Mouse (Mus musculus): ENCODE results near the gene Spata20. TPM values are rescaled to one million over a fixed set of nuclear protein-coding genes. Genes with fewer than 3 reads are reported as not detected.

The Spata20 gene
- 0.07 and 0.36 TPM in 2 replicates for polyA plus RNA-seq (2012; rRNA removed; ENCODE audit: low replicate concordance)

GRCm38 (mm10) chr11:94486001-94486400, at the start of gene Spata20:
TSS of gene Spata20 (minus strand) at chr11:94486179.

GRCm38 (mm10) chr11:94521219-94521843, 35.4 kb upstream of the Spata20 start, which contains the start of gene Mycbpap:
TSS of gene Mycbpap (minus strand) at chr11:94521742.

GRCm38 (mm10) chr11:94499661-94500152, 13.7 kb upstream of the Spata20 start, which contains the start of gene Epn3:
TSS of gene Epn3 (minus strand) at chr11:94499974.

GRCm38 (mm10) chr11:94473707-94474543, 12.1 kb downstream of the Spata20 start, which contains the start of gene Cacna1g:
TSS of gene Cacna1g (minus strand) at chr11:94474198.

Other genes starting within 250 kb of the Spata20 start
- gene Wfikkn2, start 240.2 kb downstream of the Spata20 start, polyA plus RNA-seq (2012; rRNA removed; ENCODE audit: low replicate concordance): 0.61 and 2.1 TPM in 2 replicates
- not detected in 2 replicates for gene Gm21885, start 204.3 kb downstream of the Spata20 start, polyA plus RNA-seq (2012; rRNA removed; ENCODE audit: low replicate concordance)
- 5.7 and 14.1 TPM in 2 replicates for gene Luc7l3, start 164.2 kb downstream of the Spata20 start, polyA plus RNA-seq (2012; rRNA removed; ENCODE audit: low replicate concordance)
- 131 and 159 TPM in 2 replicates for gene Ankrd40, start 158.2 kb downstream of the Spata20 start, polyA plus RNA-seq (2012; rRNA removed; ENCODE audit: low replicate concordance)
- 17.6 and 20.2 TPM in 2 replicates for gene Abcc3, start 93.2 kb downstream of the Spata20 start, polyA plus RNA-seq (2012; rRNA removed; ENCODE audit: low replicate concordance)
- 56.3 and 63.6 TPM in 2 replicates for gene Cacna1g, start 12.0 kb downstream of the Spata20 start, polyA plus RNA-seq (2012; rRNA removed; ENCODE audit: low replicate concordance)
- gene Epn3, start 13.8 kb upstream of the Spata20 start, polyA plus RNA-seq (2012; rRNA removed; ENCODE audit: low replicate concordance): 6.2 and 14.0 TPM in 2 replicates
- 1.2 and 1.5 TPM in 2 replicates for gene Mycbpap, start 35.6 kb upstream of the Spata20 start, polyA plus RNA-seq (2012; rRNA removed; ENCODE audit: low replicate concordance)
- gene Rsad1, start 63.1 kb upstream of the Spata20 start, polyA plus RNA-seq (2012; rRNA removed; ENCODE audit: low replicate concordance): 10.7 TPM in 2 replicates
- gene Chad, start 78.9 kb upstream of the Spata20 start, polyA plus RNA-seq (2012; rRNA removed; ENCODE audit: low replicate concordance): 0.10 and 0.14 TPM in 2 replicates
- 52.2 and 58.5 TPM in 2 replicates for gene Acsf2, start 115.7 kb upstream of the Spata20 start, polyA plus RNA-seq (2012; rRNA removed; ENCODE audit: low replicate concordance)
- 57.2 and 67.5 TPM in 2 replicates for gene Lrrc59, start 143.6 kb upstream of the Spata20 start, polyA plus RNA-seq (2012; rRNA removed; ENCODE audit: low replicate concordance)
- gene Mrpl27, start 167.6 kb upstream of the Spata20 start, polyA plus RNA-seq (2012; rRNA removed; ENCODE audit: low replicate concordance): 27.2 and 58.8 TPM in 2 replicates
- 0.53 and 0.55 TPM in 2 replicates for gene Eme1, start 167.8 kb upstream of the Spata20 start, polyA plus RNA-seq (2012; rRNA removed; ENCODE audit: low replicate concordance)
- gene Xylt2, start 191.3 kb upstream of the Spata20 start, polyA plus RNA-seq (2012; rRNA removed; ENCODE audit: low replicate concordance): 30.2 and 77.2 TPM in 2 replicates
- gene Gm11541, start 218.3 kb upstream of the Spata20 start, polyA plus RNA-seq (2012; rRNA removed; ENCODE audit: low replicate concordance): not detected in 2 replicates

Data from mammary gland, adult 2 months (tissue).